Mouse (Mus musculus): ENCODE data around the gene Appl2. TPM values are rescaled to one million over a fixed set of nuclear protein-coding genes. Genes with fewer than 3 reads are reported as not detected.
"Not testable (repeated sequence)": the region's sequence is repeated elsewhere in the genome, so short reads cannot be mapped to it uniquely, and the experiment has no call there.

Gene Appl2
- polyA plus RNA-seq, 1 experiment: 4.6 TPM

- peaks cover 8% of the 10 kb centered on the region for H3K27me3 ChIP-seq (ENCODE audit: control insufficient read depth, insufficient read depth, insufficient read length)
- H3K79me2 ChIP-seq (ENCODE audit: control insufficient read depth, insufficient read depth): no peaks in the 10 kb centered on the region
- no peaks in the 10 kb centered on the region for H3K79me3 ChIP-seq (ENCODE audit: low read depth)
- TF ChIP-seq USF1 (IDR thresholded peaks at IDR 0.05; ENCODE audit: low read depth) (no peak), CTCF (IDR thresholded peaks at IDR 0.05; ENCODE audit: control insufficient read depth, insufficient read depth, insufficient read length) (no peak), MYOD1 (IDR thresholded peaks at IDR 0.05; ENCODE audit: control insufficient read depth, insufficient read length, low read depth) (no peak), MYOG (IDR thresholded peaks at IDR 0.05; ENCODE audit: control insufficient read depth, extremely low read depth, insufficient read length) (no peak)
- H3K4me3 ChIP-seq (ENCODE audit: insufficient read depth, poor library complexity, severe bottlenecking): no peak overlapping the region
- H3K36me3 ChIP-seq (ENCODE audit: control insufficient read depth, insufficient read depth): no peaks in the 10 kb centered on the region
- no peak overlapping the region for H3ac ChIP-seq (ENCODE audit: control insufficient read depth, insufficient read length, low read depth)
Observed at GRCm38 (mm10) chr10:83666556-83666955, 18.0 kb upstream of the Appl2 start.

GRCm38 (mm10) chr10:83661925-83662324 lies 13.4 kb upstream of the Appl2 start:
- Histone ChIP-seq H3K79me3 (ENCODE audit: low read depth) (no peaks in the 10 kb centered on the region), H3K79me2 (ENCODE audit: control insufficient read depth, insufficient read depth) (no peaks in the 10 kb centered on the region), H3K27me3 (ENCODE audit: control insufficient read depth, insufficient read depth, insufficient read length) (peaks cover 5% of the 10 kb centered on the region), H3K36me3 (ENCODE audit: control insufficient read depth, insufficient read depth) (no peaks in the 10 kb centered on the region), H3ac (ENCODE audit: control insufficient read depth, insufficient read length, low read depth) (no peak overlapping the region), H3K4me3 (ENCODE audit: insufficient read depth, poor library complexity, severe bottlenecking) (no peak overlapping the region)
- TF ChIP-seq USF1 (IDR thresholded peaks at IDR 0.05; ENCODE audit: low read depth) (no peak), CTCF (IDR thresholded peaks at IDR 0.05; ENCODE audit: control insufficient read depth, insufficient read depth, insufficient read length) (no peak), FOSL1 (IDR thresholded peaks at IDR 0.05; ENCODE audit: insufficient read depth, low read length, poor library complexity, severe bottlenecking) (no peak), MYOD1 (IDR thresholded peaks at IDR 0.05; ENCODE audit: control insufficient read depth, insufficient read length, low read depth) (no peak), MAX (IDR thresholded peaks at IDR 0.05) (no peak), CEBPB (IDR thresholded peaks at IDR 0.05; ENCODE audit: low read depth) (no peak), MYOG (IDR thresholded peaks at IDR 0.05; ENCODE audit: control insufficient read depth, extremely low read depth, insufficient read length) (no peak)

GRCm38 (mm10) chr10:83660605-83661004 lies 12.1 kb upstream of the Appl2 start:
- Histone ChIP-seq H3K79me3 (ENCODE audit: low read depth) (no peaks in the 10 kb centered on the region), H3K79me2 (ENCODE audit: control insufficient read depth, insufficient read depth) (no peaks in the 10 kb centered on the region), H3K4me3 (ENCODE audit: insufficient read depth, poor library complexity, severe bottlenecking) (no peak overlapping the region), H3ac (ENCODE audit: control insufficient read depth, insufficient read length, low read depth) (no peak overlapping the region), H3K36me3 (ENCODE audit: control insufficient read depth, insufficient read depth) (no peaks in the 10 kb centered on the region), H3K27me3 (ENCODE audit: control insufficient read depth, insufficient read depth, insufficient read length) (peaks cover 5% of the 10 kb centered on the region)
- TF ChIP-seq MYOG (IDR thresholded peaks at IDR 0.05; ENCODE audit: control insufficient read depth, extremely low read depth, insufficient read length) (no peak), USF1 (IDR thresholded peaks at IDR 0.05; ENCODE audit: low read depth) (no peak), MYOD1 (IDR thresholded peaks at IDR 0.05; ENCODE audit: control insufficient read depth, insufficient read length, low read depth) (no peak), FOSL1 (IDR thresholded peaks at IDR 0.05; ENCODE audit: insufficient read depth, low read length, poor library complexity, severe bottlenecking) (no peak), MAX (IDR thresholded peaks at IDR 0.05) (no peak), CTCF (IDR thresholded peaks at IDR 0.05; ENCODE audit: control insufficient read depth, insufficient read depth, insufficient read length) (no peak), CEBPB (IDR thresholded peaks at IDR 0.05; ENCODE audit: low read depth) (no peak)

GRCm38 (mm10) chr10:83654591-83654990 lies 6.1 kb upstream of the Appl2 start:
- Histone ChIP-seq H3K79me2 (ENCODE audit: control insufficient read depth, insufficient read depth) (no peaks in the 10 kb centered on the region), H3K4me3 (ENCODE audit: insufficient read depth, poor library complexity, severe bottlenecking) (no peak overlapping the region), H3K27me3 (ENCODE audit: control insufficient read depth, insufficient read depth, insufficient read length) (no peaks in the 10 kb centered on the region), H3K36me3 (ENCODE audit: control insufficient read depth, insufficient read depth) (no peaks in the 10 kb centered on the region), H3K79me3 (ENCODE audit: low read depth) (no peaks in the 10 kb centered on the region), H3ac (ENCODE audit: control insufficient read depth, insufficient read length, low read depth) (no peak overlapping the region)
- TF ChIP-seq MYOG (IDR thresholded peaks at IDR 0.05; ENCODE audit: control insufficient read depth, extremely low read depth, insufficient read length) (no peak), MYOD1 (IDR thresholded peaks at IDR 0.05; ENCODE audit: control insufficient read depth, insufficient read length, low read depth) (no peak), USF1 (IDR thresholded peaks at IDR 0.05; ENCODE audit: low read depth) (no peak), CTCF (IDR thresholded peaks at IDR 0.05; ENCODE audit: control insufficient read depth, insufficient read depth, insufficient read length) (no peak), CEBPB (IDR thresholded peaks at IDR 0.05; ENCODE audit: low read depth) (no peak), FOSL1 (IDR thresholded peaks at IDR 0.05; ENCODE audit: insufficient read depth, low read length, poor library complexity, severe bottlenecking) (no peak), MAX (IDR thresholded peaks at IDR 0.05) (no peak)

GRCm38 (mm10) chr10:83652205-83652866 lies 3.8 kb upstream of the Appl2 start:
- not testable (repeated sequence) for H3K79me3 ChIP-seq (ENCODE audit: low read depth); H3K36me3 ChIP-seq (ENCODE audit: control insufficient read depth, insufficient read depth); H3K79me2 ChIP-seq (ENCODE audit: control insufficient read depth, insufficient read depth); H3K27me3 ChIP-seq (ENCODE audit: control insufficient read depth, insufficient read depth, insufficient read length); H3K4me3 ChIP-seq (ENCODE audit: insufficient read depth, poor library complexity, severe bottlenecking); H3ac ChIP-seq (ENCODE audit: control insufficient read depth, insufficient read length, low read depth)

GRCm38 (mm10) chr10:83649037-83649436 lies 499 bp upstream of the Appl2 start:
- Histone ChIP-seq H3K27me3 (ENCODE audit: control insufficient read depth, insufficient read depth, insufficient read length) (no peaks in the 10 kb centered on the region), H3K36me3 (ENCODE audit: control insufficient read depth, insufficient read depth) (no peaks in the 10 kb centered on the region), H3K79me3 (ENCODE audit: low read depth) (no peaks in the 10 kb centered on the region), H3K4me3 (ENCODE audit: insufficient read depth, poor library complexity, severe bottlenecking) (peak overlapping the region; percentile 52), H3ac (ENCODE audit: control insufficient read depth, insufficient read length, low read depth) (peak overlapping the region; percentile 79), H3K79me2 (ENCODE audit: control insufficient read depth, insufficient read depth) (no peaks in the 10 kb centered on the region)
- TF ChIP-seq USF1 (IDR thresholded peaks at IDR 0.05; ENCODE audit: low read depth) (no peak), MYOG (IDR thresholded peaks at IDR 0.05; ENCODE audit: control insufficient read depth, extremely low read depth, insufficient read length) (no peak), CEBPB (IDR thresholded peaks at IDR 0.05; ENCODE audit: low read depth) (no peak), FOSL1 (IDR thresholded peaks at IDR 0.05; ENCODE audit: insufficient read depth, low read length, poor library complexity, severe bottlenecking) (no peak), CTCF (IDR thresholded peaks at IDR 0.05; ENCODE audit: control insufficient read depth, insufficient read depth, insufficient read length) (no peak), MAX (IDR thresholded peaks at IDR 0.05) (no peak), MYOD1 (IDR thresholded peaks at IDR 0.05; ENCODE audit: control insufficient read depth, insufficient read length, low read depth) (no peak)

Measured in C2C12 (cell line).